Mouse (Mus musculus): ENCODE results near the gene Pex11a.
"Not testable (repeated sequence)": the region's sequence is repeated elsewhere in the genome, so short reads cannot be mapped to it uniquely, and the experiment has no call there.

Pex11a gene

GRCm38 (mm10) chr7:79742659-79743536, at the start of gene Pex11a, which contains the start of gene Wdr93:
TSS of gene Pex11a (minus strand) at chr7:79743131.
TSS of gene Wdr93 (plus strand) at chr7:79743163.
- DNase-seq (ENCODE audit: low read depth, low spot score) = peak; percentile 79

GRCm38 (mm10) chr7:79789812-79790211, 46.9 kb upstream of the Pex11a start:
- not testable (repeated sequence) for DNase-seq (ENCODE audit: low read depth, low spot score)

- peak; percentile 79 for DNase-seq (ENCODE audit: low read depth, low spot score)
Observed at GRCm38 (mm10) chr7:79786295-79786694, 43.4 kb upstream of the Pex11a start.

- no peak for DNase-seq (ENCODE audit: low read depth, low spot score)
Observed at GRCm38 (mm10) chr7:79782516-79782855, 39.6 kb upstream of the Pex11a start.

GRCm38 (mm10) chr7:79781826-79782515, 39.0 kb upstream of the Pex11a start:
- no peak for DNase-seq (ENCODE audit: low read depth, low spot score)

GRCm38 (mm10) chr7:79780647-79781626, 38.0 kb upstream of the Pex11a start:
- DNase-seq (ENCODE audit: low read depth, low spot score) = peak; percentile 83

- DNase-seq (ENCODE audit: low read depth, low spot score) = no peak
Observed at GRCm38 (mm10) chr7:79771561-79772512, 28.9 kb upstream of the Pex11a start.

- DNase-seq (ENCODE audit: low read depth, low spot score) = no peak
Observed at GRCm38 (mm10) chr7:79769664-79770063, 26.7 kb upstream of the Pex11a start.

GRCm38 (mm10) chr7:79765991-79766390, 23.1 kb upstream of the Pex11a start:
- no peak for DNase-seq (ENCODE audit: low read depth, low spot score)

GRCm38 (mm10) chr7:79762106-79762505, 19.2 kb upstream of the Pex11a start:
- no peak for DNase-seq (ENCODE audit: low read depth, low spot score)

GRCm38 (mm10) chr7:79761124-79761876, 18.4 kb upstream of the Pex11a start:
- DNase-seq (ENCODE audit: low read depth, low spot score) = no peak

GRCm38 (mm10) chr7:79759766-79760165, 16.8 kb upstream of the Pex11a start:
- DNase-seq (ENCODE audit: low read depth, low spot score) = no peak

GRCm38 (mm10) chr7:79758176-79758575, 15.2 kb upstream of the Pex11a start:
- DNase-seq (ENCODE audit: low read depth, low spot score) = no peak

GRCm38 (mm10) chr7:79756334-79756733, 13.4 kb upstream of the Pex11a start:
- DNase-seq (ENCODE audit: low read depth, low spot score) = no peak

GRCm38 (mm10) chr7:79749511-79749910, 6.6 kb upstream of the Pex11a start:
- no peak for DNase-seq (ENCODE audit: low read depth, low spot score)

- DNase-seq (ENCODE audit: low read depth, low spot score) = no peak
Observed at GRCm38 (mm10) chr7:79747659-79748058, 4.7 kb upstream of the Pex11a start.

GRCm38 (mm10) chr7:79744585-79744984, 1.7 kb upstream of the Pex11a start:
- DNase-seq (ENCODE audit: low read depth, low spot score) = no peak

- DNase-seq (ENCODE audit: low read depth, low spot score) = no peak
Observed at GRCm38 (mm10) chr7:79744051-79744450, 1.1 kb upstream of the Pex11a start.

- no peak for DNase-seq (ENCODE audit: low read depth, low spot score)
Observed at GRCm38 (mm10) chr7:79742277-79742658, 663 bp downstream of the Pex11a start.

- DNase-seq (ENCODE audit: low read depth, low spot score) = no peak
Observed at GRCm38 (mm10) chr7:79740279-79740678, 2.7 kb downstream of the Pex11a start.

Data from forelimb bud, embryonic 11.5 days (tissue).